Mouse (Mus musculus) hindbrain, embryonic 10.5 days (tissue): ENCODE measurements around the gene Olfr488. TPM values are rescaled to one million over a fixed set of nuclear protein-coding genes. Genes with fewer than 3 reads are reported as not detected.
"Not testable (repeated sequence)": the region's sequence is repeated elsewhere in the genome, so short reads cannot be mapped to it uniquely, and the experiment has no call there.

Experiments
- DNase-seq: peaks from one replicate; pipeline ENCODE4 v3.0.0-alpha.2; 2017; ENCODE audit warnings: low spot score
- H3K27ac ChIP-seq: fragments of 300-500 bp; sonication (generic); 2 replicates; pipeline ENCODE4 v1.5.1; 2016; ENCODE audit warnings: mild to moderate bottlenecking, moderate library complexity
- H3K27me3 ChIP-seq: fragments of 300-500 bp; sonication (generic); 2 replicates; pipeline ENCODE4 v1.6.1; 2016; ENCODE audit warnings: mild to moderate bottlenecking; ENCODE audit not compliant: poor library complexity, insufficient read depth, severe bottlenecking
- H3K36me3 ChIP-seq: fragments of 300-500 bp; sonication (generic); 2 replicates; pipeline ENCODE4 v1.6.1; 2016; ENCODE audit warnings: mild to moderate bottlenecking, moderate library complexity
- H3K4me1 ChIP-seq: fragments of 300-500 bp; sonication (generic); replicated peaks from 2 replicates; pipeline ENCODE4 v1.6.1; 2016; ENCODE audit warnings: mild to moderate bottlenecking
- H3K4me3 ChIP-seq: fragments of 300-500 bp; sonication (generic); 2 replicates; pipeline ENCODE4 v1.5.1; 2016; ENCODE audit warnings: mild to moderate bottlenecking, moderate library complexity
- H3K9me3 ChIP-seq: fragments of 300-500 bp; sonication (generic); 2 replicates; pipeline ENCODE4 v1.6.1; 2016; ENCODE audit warnings: mild to moderate bottlenecking, moderate library complexity
- WGBS: fragments of 180-500 bp; shearing (Covaris S2); methylation state at CpG from one replicate; pipeline ENCODE4 v1.1.7; 2016; 5-methylcytosine and 5-hydroxymethylcytosine counted together
- polyA plus RNA-seq: library from polyadenylated mRNA; unstranded; fragments of >200 nt; fragmentation: Nextera tagmentation; extraction: Ambion mirVana; gene quantifications from 2 replicates; pipeline ENCODE4 v1.2.1, GENCODE M21; 2016

Gene Olfr488
- polyA plus RNA-seq: not detected in 2 replicates

DNA sequence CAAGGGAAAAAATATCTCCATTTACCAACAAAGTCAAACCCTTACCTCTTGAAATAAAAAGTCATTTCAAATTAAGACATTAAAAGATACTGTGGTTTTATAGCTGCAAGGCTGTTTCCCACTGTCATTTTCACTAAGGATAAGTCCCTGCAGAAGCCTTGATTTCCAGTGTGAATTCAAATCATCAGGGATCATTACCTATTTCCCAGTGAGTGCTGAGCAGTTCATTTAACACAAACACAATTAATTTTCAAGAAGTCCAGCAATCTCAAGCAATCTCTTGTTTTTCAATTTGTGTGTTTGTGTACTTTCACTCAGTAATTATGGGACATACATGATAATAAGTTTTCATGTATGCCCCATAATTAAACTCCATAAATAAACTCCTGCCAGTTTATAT lies at the start of gene Olfr488:
Gene Olfr488, minus strand, starts transcription at position 101 of the 400 bp plus-strand sequence.
- no peak for DNase-seq
- no peak within 1 kb of the TSS for H3K4me3 ChIP-seq
- H3K4me1 ChIP-seq: no peaks in the 10 kb centered on the region
- H3K9me3 ChIP-seq: no peaks in the 10 kb centered on the region
- H3K27me3 ChIP-seq: no peaks in the 10 kb centered on the region
- H3K36me3 ChIP-seq: no peaks in the 10 kb centered on the region
- no peak within 1 kb of the TSS for H3K27ac ChIP-seq

DNA sequence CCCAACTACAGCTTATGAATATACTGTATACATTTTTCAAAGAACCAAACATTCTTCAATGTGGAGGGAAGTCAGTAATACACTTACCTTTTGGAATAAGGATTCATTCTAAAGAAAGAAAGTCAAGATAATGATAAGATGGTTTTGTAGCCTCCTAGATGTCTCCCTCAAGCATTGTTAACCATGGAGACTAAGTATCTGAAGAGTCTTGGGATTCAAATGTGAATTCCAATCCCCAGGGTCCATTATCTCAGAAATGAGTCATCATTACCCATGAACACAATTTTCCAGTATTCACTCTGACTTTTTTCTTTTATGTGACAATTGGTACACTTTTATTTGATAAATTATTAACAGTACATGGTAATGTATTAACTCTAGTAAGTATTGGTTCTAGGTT lies 30.7 kb upstream of the Olfr488 start, which contains the start of gene Olfr490:
Gene Olfr490, minus strand, starts transcription at position 101 of the 400 bp plus-strand sequence.
- no peaks in the 10 kb centered on the region for H3K4me1 ChIP-seq
- no peaks in the 10 kb centered on the region for H3K27me3 ChIP-seq
- H3K36me3 ChIP-seq: no peaks in the 10 kb centered on the region
- no peak for DNase-seq
- H3K27ac ChIP-seq: no peak within 1 kb of the TSS
- H3K9me3 ChIP-seq: no peaks in the 10 kb centered on the region
- H3K4me3 ChIP-seq: no peak within 1 kb of the TSS

DNA sequence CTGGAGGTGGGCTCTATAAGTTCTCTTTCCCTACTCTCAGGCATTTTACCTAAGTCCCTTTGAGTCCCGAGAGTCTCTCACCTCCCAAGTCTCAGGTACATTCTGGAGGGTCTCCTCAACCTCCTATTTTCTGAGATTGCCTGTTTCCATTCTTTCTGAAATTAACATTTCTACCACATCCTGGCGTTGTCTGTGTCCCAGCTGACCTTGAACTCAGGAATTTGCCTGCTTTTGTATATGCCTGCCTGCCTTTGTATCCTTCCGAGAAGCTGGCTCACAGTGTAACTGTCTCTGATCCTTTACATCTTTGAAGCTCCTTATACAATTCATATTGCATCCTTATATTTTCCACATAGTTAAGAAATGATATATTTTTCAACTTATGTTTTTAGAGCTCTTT lies 24.6 kb downstream of the Olfr488 start:
- Histone ChIP-seq H3K9me3 (no peaks in the 10 kb centered on the region), H3K4me3 (no peak overlapping the region), H3K36me3 (no peaks in the 10 kb centered on the region), H3K27me3 (no peaks in the 10 kb centered on the region), H3K27ac (no peak overlapping the region), H3K4me1 (no peaks in the 10 kb centered on the region)
- no peak for DNase-seq
- WGBS: 81% methylated on average over 3 of the region's 3 CpGs

DNA sequence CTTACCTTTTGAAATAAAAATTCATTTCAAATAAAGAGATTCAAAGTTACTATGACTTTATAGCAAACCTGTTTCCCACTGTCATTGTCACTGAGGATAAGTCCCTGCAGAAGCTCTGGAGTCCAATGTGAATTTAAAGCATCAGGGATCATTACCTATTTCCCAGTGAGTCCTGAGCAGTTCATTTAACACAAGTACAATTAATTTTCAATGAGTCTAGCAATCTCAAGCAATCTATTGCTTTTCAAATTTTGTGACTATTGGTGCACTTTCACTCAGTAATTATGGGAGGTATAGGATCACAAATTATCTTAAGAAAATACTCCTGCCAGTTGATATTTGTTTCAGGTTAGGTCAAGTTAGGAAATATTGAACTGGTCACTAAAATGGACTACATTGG lies 43.6 kb downstream of the Olfr488 start, which contains the start of gene Olfr487:
Gene Olfr487, minus strand, starts transcription at position 101 of the 400 bp plus-strand sequence.
- not testable (repeated sequence) for H3K9me3 ChIP-seq, H3K4me1 ChIP-seq, H3K4me3 ChIP-seq, H3K27me3 ChIP-seq, H3K27ac ChIP-seq, H3K36me3 ChIP-seq, DNase-seq

Other genes with a start within 250 kb of the Olfr488 start
- not detected in 2 replicates for gene Olfr478, start 224.4 kb downstream of the Olfr488 start, polyA plus RNA-seq
- not detected in 2 replicates for gene Olfr479, start 207.7 kb downstream of the Olfr488 start, polyA plus RNA-seq
- not detected in 2 replicates for gene Olfr480, start 191.0 kb downstream of the Olfr488 start, polyA plus RNA-seq
- not detected in 2 replicates for gene Olfr481, start 178.5 kb downstream of the Olfr488 start, polyA plus RNA-seq
- 0.07 and 0.12 TPM in 2 replicates for gene Olfr482, start 160.8 kb downstream of the Olfr488 start, polyA plus RNA-seq
- not detected in 2 replicates for gene Olfr483, start 157.5 kb downstream of the Olfr488 start, polyA plus RNA-seq
- not detected in 2 replicates for gene Olfr484, start 130.9 kb downstream of the Olfr488 start, polyA plus RNA-seq
- not detected in 2 replicates for gene Olfr485, start 98.5 kb downstream of the Olfr488 start, polyA plus RNA-seq
- gene Olfr486, start 85.6 kb downstream of the Olfr488 start, polyA plus RNA-seq: not detected in 2 replicates
- gene Olfr487, start 43.7 kb downstream of the Olfr488 start, polyA plus RNA-seq: not detected in 2 replicates
- gene Olfr490, start 30.6 kb upstream of the Olfr488 start, polyA plus RNA-seq: not detected in 2 replicates
- gene Olfr491, start 55.1 kb upstream of the Olfr488 start, polyA plus RNA-seq: not detected in 2 replicates
- gene Olfr492, start 65.3 kb upstream of the Olfr488 start, polyA plus RNA-seq: not detected in 2 replicates
- not detected in 2 replicates for gene Olfr493, start 88.6 kb upstream of the Olfr488 start, polyA plus RNA-seq
- not detected in 2 replicates for gene Olfr494, start 107.0 kb upstream of the Olfr488 start, polyA plus RNA-seq
- gene Olfr495, start 134.8 kb upstream of the Olfr488 start, polyA plus RNA-seq: not detected in 2 replicates
- not detected in 2 replicates for gene Olfr497, start 162.1 kb upstream of the Olfr488 start, polyA plus RNA-seq
- not detected in 2 replicates for gene Olfr498, start 207.0 kb upstream of the Olfr488 start, polyA plus RNA-seq